Mouse (Mus musculus) adrenal gland, postnatal 10 days (tissue): ENCODE results near the gene Vcp. TPM values are rescaled to one million over a fixed set of nuclear protein-coding genes. Genes with fewer than 3 reads are reported as not detected.

Experiments used
- DNase-seq: peaks from one replicate; pipeline ENCODE4 v3.0.0; 2021; ENCODE audit warnings: mixed read lengths
- total RNA-seq, 2 experiments: library from RNA; stranded (reverse); gene quantifications; 2 replicates each; pipeline ENCODE4 v1.2.3; 2021

Gene Vcp
- total RNA-seq, 2 experiments from 2014 or later, result 238 to 252 TPM

DNA sequence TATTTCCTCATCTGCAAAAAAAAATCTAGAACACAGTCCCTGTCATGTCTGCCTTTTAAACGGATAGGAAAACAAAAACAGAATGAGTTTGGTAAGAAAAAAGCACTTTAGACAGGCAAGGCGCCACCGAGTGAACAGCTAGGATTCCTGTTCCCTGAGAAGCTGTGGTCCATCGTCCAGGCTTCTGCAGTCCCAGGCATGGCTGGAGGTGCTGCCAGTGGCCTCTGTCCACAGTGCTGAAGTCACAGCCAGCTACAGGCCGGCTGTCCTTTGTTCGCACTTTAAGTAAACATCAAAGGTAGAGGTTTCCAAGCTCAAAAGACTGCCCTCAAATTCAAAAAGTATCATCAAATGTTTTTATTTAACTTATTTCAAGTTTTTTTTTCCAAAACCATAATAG lies 55.3 kb downstream of the Vcp start:
- peak; percentile 72 for DNase-seq

DNA sequence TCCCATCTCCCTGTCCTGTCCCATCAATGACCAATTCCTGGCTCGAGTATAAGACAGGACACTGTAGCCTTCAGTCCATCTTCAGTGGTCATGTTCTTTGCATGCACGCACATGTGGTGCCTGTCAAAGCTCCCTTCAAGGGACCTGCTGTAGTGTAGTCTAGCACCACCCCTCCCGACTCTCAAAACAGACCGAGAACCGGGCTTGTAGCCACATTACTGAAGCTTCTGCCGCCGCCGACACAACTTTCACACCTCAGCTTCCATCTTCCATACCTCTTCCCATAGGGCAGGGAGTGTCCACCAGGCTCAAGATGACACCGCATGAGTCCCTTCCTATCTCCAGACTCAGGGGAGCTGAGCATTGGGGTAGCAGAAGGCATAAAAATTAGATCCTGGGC lies 56.1 kb downstream of the Vcp start:
- DNase-seq, result no peak

DNA sequence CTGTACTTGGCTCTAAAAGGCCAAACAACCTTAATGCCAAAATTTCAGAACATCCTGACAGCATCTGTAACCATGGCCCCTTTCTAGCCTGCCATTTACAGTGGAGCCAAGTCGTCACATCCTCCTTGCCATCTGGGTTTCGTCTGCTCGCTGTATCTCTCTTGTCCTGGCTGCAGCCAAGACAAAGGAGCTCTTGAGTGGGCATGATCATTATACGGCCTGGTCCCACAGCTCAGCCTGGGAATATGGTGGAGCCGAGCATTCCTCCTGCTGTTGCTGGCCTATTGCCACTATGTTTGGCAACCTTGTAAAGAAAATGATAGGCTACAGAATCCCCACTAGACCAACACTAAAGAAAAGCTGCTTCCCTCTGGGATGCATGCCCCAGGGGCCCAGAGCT lies 57.0 kb downstream of the Vcp start:
- DNase-seq, result no peak

DNA sequence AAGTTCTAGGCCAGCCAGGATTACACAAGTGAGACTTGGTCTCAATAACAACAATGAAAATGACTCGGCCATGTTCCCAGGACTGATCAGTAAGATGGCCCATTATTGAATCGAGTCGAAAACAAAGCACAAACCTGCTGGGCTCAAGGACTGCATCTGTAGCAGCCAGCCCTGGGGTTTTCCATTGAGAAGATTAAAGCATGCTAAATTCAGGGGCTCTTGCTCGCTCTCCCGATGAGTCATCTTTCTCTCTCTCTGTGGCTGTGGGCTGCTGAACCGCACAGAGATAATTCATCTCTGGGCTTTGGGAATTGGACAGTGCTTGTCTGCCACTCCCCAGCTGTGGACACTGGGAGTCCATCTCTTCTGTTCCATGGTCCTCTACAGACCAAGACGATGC lies 58.9 kb downstream of the Vcp start:
- no peak for DNase-seq

DNA sequence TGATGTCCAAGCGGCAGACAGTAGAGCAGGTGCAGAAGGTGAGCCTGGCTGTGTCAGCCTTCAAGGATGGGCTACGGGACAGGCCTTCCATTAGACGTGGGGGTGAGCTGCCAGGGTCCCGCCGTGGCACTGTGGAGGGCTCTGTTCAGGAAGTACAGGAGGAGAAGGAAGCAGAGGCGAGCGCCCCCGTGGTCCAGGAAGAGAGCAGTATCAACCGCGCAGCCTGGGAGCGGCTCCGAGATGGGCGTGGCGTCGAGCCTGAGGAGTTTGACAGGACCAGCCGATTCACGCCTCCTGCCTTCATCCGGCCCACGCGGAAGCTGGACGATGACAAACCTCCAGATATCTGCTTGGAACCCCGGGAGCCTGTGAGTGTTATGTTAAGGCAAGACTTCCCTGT lies 66.7 kb downstream of the Vcp start:
- peak; percentile 72 for DNase-seq

DNA sequence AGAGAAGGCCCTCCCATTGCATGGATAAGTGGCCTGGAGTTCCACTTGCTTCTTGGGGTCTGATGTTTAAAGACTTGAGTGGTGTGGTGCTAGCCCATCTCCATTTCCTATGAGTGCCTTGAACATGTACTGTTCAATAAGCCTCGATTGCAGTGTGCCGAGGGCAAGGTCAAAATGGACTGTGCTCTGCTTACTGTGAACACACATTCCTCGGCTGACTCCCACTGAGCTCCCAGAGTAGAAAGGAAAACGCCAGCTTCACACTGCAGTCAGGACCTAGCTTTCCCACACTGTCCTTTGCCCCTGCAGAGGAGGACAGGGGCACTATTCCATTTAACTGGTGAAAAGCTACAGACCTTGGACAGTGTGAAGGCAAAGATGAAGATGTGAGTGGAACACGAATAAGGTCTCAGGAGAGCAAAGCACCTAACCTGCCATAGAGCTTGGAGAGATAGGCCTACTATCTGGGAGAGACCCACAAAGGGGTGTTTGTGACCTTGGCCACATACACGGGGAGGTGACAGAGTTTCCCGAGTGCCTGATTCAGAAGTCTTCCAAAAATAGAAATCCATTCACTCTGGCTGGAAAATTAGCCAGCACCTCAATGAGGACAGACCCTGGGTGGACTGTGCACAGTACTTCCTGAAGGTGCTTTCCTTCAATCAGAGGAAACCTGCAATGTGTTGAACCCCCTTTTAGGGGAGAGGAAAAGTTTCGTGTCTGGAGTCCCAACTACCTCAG lies 67.9 kb downstream of the Vcp start:
- no peak for DNase-seq

Other genes with a start within 250 kb of the Vcp start
- 1 to 10 TPM; 4.8 to 5.2 TPM for gene Ccl19, start 243.9 kb downstream of the Vcp start, total RNA-seq
- 10 to 100 TPM; 43.1 to 45.7 TPM for gene Ccl21a, start 226.5 kb downstream of the Vcp start, total RNA-seq
- gene Fam205a1, start 146.6 kb downstream of the Vcp start, total RNA-seq, result not detected
- not detected for gene Gm12394, start 143.7 kb downstream of the Vcp start, total RNA-seq
- gene Fam205c, start 126.3 kb downstream of the Vcp start, total RNA-seq, result not detected
- gene Phf24, start 83.8 kb downstream of the Vcp start, total RNA-seq, result 1 to 10 TPM; 2.4 to 6.3 TPM
- gene Dnajb5, start 50.7 kb downstream of the Vcp start, total RNA-seq, result 10 to 100 TPM; 19.4 to 20.4 TPM
- not detected for gene 1700022I11Rik, start 30.9 kb downstream of the Vcp start, total RNA-seq
- gene Fancg, start 10.0 kb upstream of the Vcp start, total RNA-seq, result 10 to 100 TPM in 1 of 2 experiments, 1 to 10 TPM in 1; 7.3 to 11.7 TPM
- 10 to 100 TPM; 22.0 to 25.8 TPM for gene Pigo, start 25.3 kb upstream of the Vcp start, total RNA-seq
- 100 to 1,000 TPM; 177 to 190 TPM for gene Stoml2, start 31.2 kb upstream of the Vcp start, total RNA-seq
- 10 to 100 TPM; 24.1 to 28.3 TPM for gene Fam214b, start 45.7 kb upstream of the Vcp start, total RNA-seq
- gene Unc13b, start 58.4 kb upstream of the Vcp start, total RNA-seq, result 10 to 100 TPM; 10.0 to 13.1 TPM